Mouse (Mus musculus) heart, adult 2 months (tissue): Measurements from ENCODE around the gene Gk5. TPM values are rescaled to one million over a fixed set of nuclear protein-coding genes. Genes with fewer than 3 reads are reported as not detected.
A peak's percentile ranks its signal among the peaks of the same experiment; 100 is the strongest.

Experiments used
- DNase-seq, 2 experiments: peaks; one replicate each; pipeline ENCODE4 v3.0.0; 2021
- H3K27ac ChIP-seq: fragments of 200-600 bp; 2 replicates; pipeline ENCODE4 v1.8.1; 2022
- H3K27me3 ChIP-seq: fragments of 200-500 bp; 2 replicates; pipeline ENCODE4 v1.6.1; 2012; ENCODE audit warnings: mild to moderate bottlenecking, low read length, inconsistent platforms, mixed read lengths; ENCODE audit not compliant: control insufficient read depth, insufficient read depth
- H3K36me3 ChIP-seq: fragments of 200-500 bp; 2 replicates; pipeline ENCODE4 v1.6.1; 2012; ENCODE audit warnings: low read length, inconsistent platforms; ENCODE audit not compliant: control insufficient read depth, insufficient read depth
- H3K4me1 ChIP-seq: fragments of 200-500 bp; 2 replicates; pipeline ENCODE4 v1.6.1; 2011; ENCODE audit warnings: low read length; ENCODE audit not compliant: control insufficient read depth, insufficient read depth
- H3K4me3 ChIP-seq: fragments of 200-600 bp; 2 replicates; pipeline ENCODE4 v1.8.1; 2022
- H3K79me2 ChIP-seq: fragments of 200-500 bp; replicated peaks from 2 replicates; pipeline ENCODE4 v1.6.1; 2012; ENCODE audit warnings: mild to moderate bottlenecking, inconsistent platforms, low read length, moderate library complexity, mixed read lengths; ENCODE audit not compliant: control insufficient read depth, insufficient read depth
- H3K9ac ChIP-seq: fragments of 200-500 bp; 2 replicates; pipeline ENCODE4 v1.6.1; 2012; ENCODE audit warnings: low read depth, mild to moderate bottlenecking, control low read depth, inconsistent platforms, low read length, mixed read lengths
- CTCF ChIP-seq: fragments of 200-600 bp; IDR thresholded peaks from 2 replicates; pipeline ENCODE4 v1.8.1; 2022; ENCODE audit warnings: antibody characterized with exemption, mild to moderate bottlenecking, moderate library complexity
- EP300 ChIP-seq: fragments of 200-500 bp; IDR thresholded peaks from 2 replicates; pipeline ENCODE4 v1.6.1; 2011; ENCODE audit warnings: low read depth, low read length, control low read depth; ENCODE audit not compliant: insufficient read depth
- POLR2A ChIP-seq: fragments of 200-500 bp; IDR thresholded peaks from 2 replicates; pipeline ENCODE4 v1.6.1; 2011; ENCODE audit warnings: mild to moderate bottlenecking, low read depth, low read length, control low read depth; ENCODE audit not compliant: insufficient read depth
- WGBS: fragments of 180-500 bp; shearing (Covaris S2); methylation state at CpG from one replicate; pipeline ENCODE4 v1.1.7; 2018; 5-methylcytosine and 5-hydroxymethylcytosine counted together
- intact Hi-C: fragments of 180-260 bp; cut with DNase I; formaldehyde crosslinking; loops from one replicate; pipeline ENCODE4 v1.15.1; 2025
- polyA plus RNA-seq: library from polyadenylated mRNA; depleted of rRNA; stranded (reverse); fragments of >200 nt; gene quantifications from 2 replicates; pipeline ENCODE4 v1.2.3, GENCODE M21; 2012
- total RNA-seq, 2 experiments: library from RNA; stranded (reverse); gene quantifications; 2 replicates each; pipeline ENCODE4 v1.2.3; 2021

The Gk5 gene
- total and polyA plus RNA-seq, 3 experiments = 2.0 to 3.1 (median 2.7) TPM

GRCm38 (mm10) chr9:96217299-96217698 is 98.1 kb downstream of the Gk5 start:
- no peak overlapping the region for H3K4me3 ChIP-seq
- DNase-seq = no peak
- WGBS = 100% methylated on average over 1 of the region's 1 CpGs
- TF ChIP-seq POLR2A (no peak), EP300 (no peak), CTCF (no peak)
- no peaks in the 10 kb centered on the region for H3K36me3 ChIP-seq
- no peaks in the 10 kb centered on the region for H3K4me1 ChIP-seq
- H3K27me3 ChIP-seq = no peaks in the 10 kb centered on the region
- intact Hi-C loops = no loop called here
- H3K9ac ChIP-seq = no peak overlapping the region
- H3K79me2 ChIP-seq = no peaks in the 10 kb centered on the region; the same call in 1 of the 2 replicates
- H3K27ac ChIP-seq = no peak overlapping the region

GRCm38 (mm10) chr9:96217799-96218198 is 98.6 kb downstream of the Gk5 start:
- Histone ChIP-seq H3K36me3 (no peaks in the 10 kb centered on the region), H3K27me3 (no peaks in the 10 kb centered on the region), H3K4me3 (no peak overlapping the region), H3K27ac (no peak overlapping the region), H3K79me2 (no peaks in the 10 kb centered on the region; the same call in 1 of the 2 replicates), H3K9ac (no peak overlapping the region), H3K4me1 (no peaks in the 10 kb centered on the region)
- no peak for DNase-seq
- peak; percentile 55 for TF ChIP-seq CTCF
- TF ChIP-seq POLR2A = no peak
- intact Hi-C loops = no loop called here

GRCm38 (mm10) chr9:96219114-96219669 is 100.0 kb downstream of the Gk5 start:
- H3K79me2 ChIP-seq = no peaks in the 10 kb centered on the region; the same call in 1 of the 2 replicates
- WGBS = 73% methylated on average over 2 of the region's 2 CpGs
- no peaks in the 10 kb centered on the region for H3K4me1 ChIP-seq
- peaks cover 2% of the 10 kb centered on the region for H3K36me3 ChIP-seq
- no peak overlapping the region for H3K4me3 ChIP-seq
- TF ChIP-seq CTCF = no peak
- no peak for TF ChIP-seq POLR2A
- no peak for TF ChIP-seq EP300
- no peak overlapping the region for H3K27ac ChIP-seq
- no peak overlapping the region for H3K9ac ChIP-seq
- no peaks in the 10 kb centered on the region for H3K27me3 ChIP-seq
- no peak for DNase-seq
- intact Hi-C loops = no loop called here

- intact Hi-C loops = no loop called here
- no peak overlapping the region for H3K27ac ChIP-seq
- no peaks in the 10 kb centered on the region for H3K27me3 ChIP-seq
- H3K36me3 ChIP-seq = peaks cover 5% of the 10 kb centered on the region
- H3K4me3 ChIP-seq = no peak overlapping the region
- H3K4me1 ChIP-seq = no peaks in the 10 kb centered on the region
- TF ChIP-seq EP300 = no peak
- TF ChIP-seq POLR2A = no peak
- no peaks in the 10 kb centered on the region; the same call in 1 of the 2 replicates for H3K79me2 ChIP-seq
- no peak overlapping the region for H3K9ac ChIP-seq
- DNase-seq = no peak
These were observed 101.3 kb downstream of the Gk5 start for GRCm38 (mm10) chr9:96220419-96220818.

- TF ChIP-seq POLR2A = no peak
- no peak for TF ChIP-seq CTCF
- no peak for TF ChIP-seq EP300
- no peak overlapping the region for H3K4me3 ChIP-seq
- intact Hi-C loops = no loop called here
- no peak for DNase-seq
- no peaks in the 10 kb centered on the region for H3K27me3 ChIP-seq
- H3K4me1 ChIP-seq = no peaks in the 10 kb centered on the region
- H3K79me2 ChIP-seq = no peaks in the 10 kb centered on the region
- peaks cover 5% of the 10 kb centered on the region for H3K36me3 ChIP-seq
- H3K27ac ChIP-seq = no peak overlapping the region
- H3K9ac ChIP-seq = no peak overlapping the region
- 26% methylated on average over 2 of the region's 2 CpGs for WGBS
These were observed 104.1 kb downstream of the Gk5 start for GRCm38 (mm10) chr9:96223302-96223701.

- no peak for TF ChIP-seq EP300
- TF ChIP-seq CTCF = no peak
- no peak for TF ChIP-seq POLR2A
- no peak overlapping the region for H3K27ac ChIP-seq
- no peak for DNase-seq
These were observed 109.1 kb downstream of the Gk5 start for GRCm38 (mm10) chr9:96228285-96228684.

More at GRCm38 (mm10) chr9:96228285-96228684, 109.1 kb downstream of the Gk5 start:
- peaks cover 5% of the 10 kb centered on the region for H3K36me3 ChIP-seq
- H3K4me1 ChIP-seq = no peaks in the 10 kb centered on the region
- H3K4me3 ChIP-seq = no peak overlapping the region
- H3K9ac ChIP-seq = no peak overlapping the region
- no peaks in the 10 kb centered on the region for H3K27me3 ChIP-seq
- peaks cover 2% of the 10 kb centered on the region; the same call in 1 of the 2 replicates for H3K79me2 ChIP-seq
- intact Hi-C loops = no loop called here
